Mouse (Mus musculus) limb, embryonic 12.5 days (tissue): Measurements from ENCODE around the gene Zfp653. TPM values are rescaled to one million over a fixed set of nuclear protein-coding genes. Genes with fewer than 3 reads are reported as not detected.
A peak's percentile ranks its signal among the peaks of the same experiment; 100 is the strongest.
"Not testable (repeated sequence)": the region's sequence is repeated elsewhere in the genome, so short reads cannot be mapped to it uniquely, and the experiment has no call there.

Experiments used
- ATAC-seq: fragments of 200-750 bp; cut with Nextera tagmentation; 2 replicates; pipeline ENCODE4 v1.8.0; 2017; ENCODE audit warnings: low read depth, moderate TSS enrichment; ENCODE audit not compliant: insufficient number of reproducible peaks, insufficient read depth, low FRiP score, low TSS enrichment
- H3K27ac ChIP-seq: fragments of 300-500 bp; sonication (generic); 2 replicates; pipeline ENCODE4 v1.5.1; 2016; ENCODE audit warnings: mild to moderate bottlenecking, moderate library complexity
- H3K27me3 ChIP-seq: fragments of 300-500 bp; sonication (generic); 2 replicates; pipeline ENCODE4 v1.6.1; 2016; ENCODE audit warnings: mild to moderate bottlenecking, moderate library complexity
- H3K36me3 ChIP-seq: fragments of 300-500 bp; sonication (generic); 2 replicates; pipeline ENCODE4 v1.6.1; 2016; ENCODE audit warnings: mild to moderate bottlenecking, moderate library complexity
- H3K4me1 ChIP-seq: fragments of 300-500 bp; sonication (generic); replicated peaks from 2 replicates; pipeline ENCODE4 v1.6.1; 2016
- H3K4me2 ChIP-seq: fragments of 300-500 bp; sonication (generic); 2 replicates; pipeline ENCODE4 v1.6.1; 2016; ENCODE audit warnings: mild to moderate bottlenecking, moderate library complexity
- H3K4me3 ChIP-seq: fragments of 300-500 bp; sonication (generic); replicated peaks from 2 replicates; pipeline ENCODE4 v1.5.1; 2016; ENCODE audit warnings: mild to moderate bottlenecking
- H3K9ac ChIP-seq: fragments of 300-500 bp; sonication (generic); replicated peaks from 2 replicates; pipeline ENCODE4 v1.6.1; 2016; ENCODE audit warnings: mild to moderate bottlenecking, moderate library complexity
- H3K9me3 ChIP-seq: fragments of 300-500 bp; sonication (generic); 2 replicates; pipeline ENCODE4 v1.6.1; 2016; ENCODE audit warnings: mild to moderate bottlenecking, moderate library complexity
- WGBS: fragments of 180-500 bp; shearing (Covaris S2); methylation state at CpG from one replicate; pipeline ENCODE4 v1.1.7; 2016; 5-methylcytosine and 5-hydroxymethylcytosine counted together
- polyA plus RNA-seq: library from polyadenylated mRNA; unstranded; fragments of >200 nt; fragmentation: Nextera tagmentation; extraction: Ambion mirVana; gene quantifications from 2 replicates; pipeline ENCODE4 v1.2.1, GENCODE M21; 2016

Zfp653 gene
- polyA plus RNA-seq, 1 experiment from 2014 or later, result 13.2 TPM

DNA sequence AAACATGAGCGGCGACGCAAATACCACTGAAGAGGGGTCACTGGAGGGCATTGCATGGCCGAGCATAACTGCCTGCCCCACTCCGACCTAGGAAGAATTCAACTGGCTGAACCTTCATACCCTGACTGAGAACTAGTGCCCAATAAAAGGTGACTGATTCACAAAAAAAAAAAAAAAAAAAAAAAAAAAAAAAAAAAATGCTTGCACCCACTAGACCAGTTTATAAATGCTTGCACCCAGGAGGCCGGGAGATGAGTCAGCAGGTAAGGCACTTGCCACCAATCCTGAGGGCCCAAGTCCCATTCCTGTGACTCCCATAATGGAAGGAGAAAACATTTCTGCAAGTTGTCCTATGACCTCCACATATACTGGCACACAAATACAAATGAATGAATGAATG, 21.6 kb upstream of the Zfp653 start:
- Histone ChIP-seq H3K4me3 (no peak overlapping the region), H3K27me3 (peaks cover 16% of the 10 kb centered on the region), H3K27ac (no peak overlapping the region), H3K36me3 (no peaks in the 10 kb centered on the region), H3K9ac (no peak overlapping the region), H3K4me1 (no peaks in the 10 kb centered on the region), H3K9me3 (no peaks in the 10 kb centered on the region), H3K4me2 (no peak overlapping the region)
- ATAC-seq, result no peak
- 84% methylated on average over 6 of the region's 6 CpGs for WGBS

DNA sequence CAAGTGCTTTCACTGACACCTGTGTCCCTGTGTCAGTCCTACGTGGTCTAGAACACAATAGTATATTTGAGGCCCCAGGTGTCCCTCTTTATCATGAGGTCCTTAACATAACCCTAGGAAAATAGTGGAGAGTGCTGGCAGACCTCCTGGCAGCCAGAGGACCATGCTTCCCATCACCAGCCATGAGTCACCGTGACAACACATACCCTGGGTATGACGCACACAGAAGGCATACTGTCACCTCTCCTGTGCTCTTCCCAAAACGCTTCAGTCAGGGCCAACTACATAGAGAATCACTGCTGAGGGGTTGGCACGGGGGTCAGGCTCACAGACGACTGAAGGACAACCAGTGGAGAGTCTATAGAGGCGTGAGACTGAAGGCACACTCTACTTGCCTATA, 18.8 kb upstream of the Zfp653 start:
- 94% methylated on average over 7 of the region's 7 CpGs for WGBS
- Histone ChIP-seq H3K9ac (no peak overlapping the region), H3K4me3 (no peak overlapping the region), H3K4me2 (no peak overlapping the region), H3K4me1 (peaks cover 6% of the 10 kb centered on the region), H3K27me3 (peaks cover 4% of the 10 kb centered on the region; the same call in 1 of the 2 replicates), H3K27ac (no peak overlapping the region), H3K36me3 (no peaks in the 10 kb centered on the region), H3K9me3 (no peaks in the 10 kb centered on the region)
- ATAC-seq, result no peak

DNA sequence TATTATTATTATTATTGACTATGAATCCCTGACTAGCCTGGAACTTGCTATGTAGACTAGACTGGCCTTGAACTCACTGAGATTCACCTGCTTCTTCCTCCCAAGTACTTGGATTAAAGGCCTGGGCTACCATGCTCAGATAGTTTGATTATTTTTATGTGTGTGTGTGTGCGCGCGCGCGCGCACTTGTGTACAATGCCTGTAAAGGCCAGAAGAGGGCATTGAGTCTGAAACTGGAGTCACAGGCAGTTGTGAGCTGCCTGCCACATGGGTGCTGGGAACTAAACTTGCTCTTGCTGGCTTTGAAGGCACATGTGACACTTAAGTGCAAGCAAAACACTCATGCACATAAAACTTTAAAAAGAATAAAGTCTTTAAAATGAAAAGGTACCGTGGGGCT, 18.1 kb upstream of the Zfp653 start:
- 96% methylated on average over 7 of the region's 7 CpGs for WGBS
- H3K27ac ChIP-seq, result no peak overlapping the region
- no peaks in the 10 kb centered on the region for H3K36me3 ChIP-seq
- H3K27me3 ChIP-seq, result peaks cover under 1% of the 10 kb centered on the region; the same call in 1 of the 2 replicates
- H3K9ac ChIP-seq, result no peak overlapping the region
- no peaks in the 10 kb centered on the region for H3K9me3 ChIP-seq
- peaks cover 9% of the 10 kb centered on the region for H3K4me1 ChIP-seq
- no peak overlapping the region for H3K4me3 ChIP-seq
- H3K4me2 ChIP-seq, result no peak overlapping the region
- no peak for ATAC-seq

GRCm38 (mm10) chr9:22087034-22087618, 15.9 kb upstream of the Zfp653 start:
- Histone ChIP-seq H3K27ac (no peak overlapping the region), H3K4me2 (no peak overlapping the region), H3K36me3 (no peaks in the 10 kb centered on the region), H3K4me3 (no peak overlapping the region), H3K27me3 (no peaks in the 10 kb centered on the region), H3K9ac (no peak overlapping the region), H3K4me1 (peaks cover 9% of the 10 kb centered on the region), H3K9me3 (no peaks in the 10 kb centered on the region)
- 82% methylated on average over 2 of the region's 2 CpGs for WGBS
- no peak for ATAC-seq

GRCm38 (mm10) chr9:22086012-22086411, 14.8 kb upstream of the Zfp653 start:
- no peak for ATAC-seq
- Histone ChIP-seq H3K9me3 (no peaks in the 10 kb centered on the region), H3K4me2 (peak overlapping the region; percentile 76), H3K9ac (peak overlapping the region; percentile 66; the same call in 1 of the 2 replicates), H3K4me1 (peaks cover 9% of the 10 kb centered on the region), H3K4me3 (peak overlapping the region; percentile 74), H3K27me3 (no peaks in the 10 kb centered on the region), H3K36me3 (no peaks in the 10 kb centered on the region), H3K27ac (peak overlapping the region; percentile 71)
- 84% methylated on average over 6 of the region's 6 CpGs for WGBS

DNA sequence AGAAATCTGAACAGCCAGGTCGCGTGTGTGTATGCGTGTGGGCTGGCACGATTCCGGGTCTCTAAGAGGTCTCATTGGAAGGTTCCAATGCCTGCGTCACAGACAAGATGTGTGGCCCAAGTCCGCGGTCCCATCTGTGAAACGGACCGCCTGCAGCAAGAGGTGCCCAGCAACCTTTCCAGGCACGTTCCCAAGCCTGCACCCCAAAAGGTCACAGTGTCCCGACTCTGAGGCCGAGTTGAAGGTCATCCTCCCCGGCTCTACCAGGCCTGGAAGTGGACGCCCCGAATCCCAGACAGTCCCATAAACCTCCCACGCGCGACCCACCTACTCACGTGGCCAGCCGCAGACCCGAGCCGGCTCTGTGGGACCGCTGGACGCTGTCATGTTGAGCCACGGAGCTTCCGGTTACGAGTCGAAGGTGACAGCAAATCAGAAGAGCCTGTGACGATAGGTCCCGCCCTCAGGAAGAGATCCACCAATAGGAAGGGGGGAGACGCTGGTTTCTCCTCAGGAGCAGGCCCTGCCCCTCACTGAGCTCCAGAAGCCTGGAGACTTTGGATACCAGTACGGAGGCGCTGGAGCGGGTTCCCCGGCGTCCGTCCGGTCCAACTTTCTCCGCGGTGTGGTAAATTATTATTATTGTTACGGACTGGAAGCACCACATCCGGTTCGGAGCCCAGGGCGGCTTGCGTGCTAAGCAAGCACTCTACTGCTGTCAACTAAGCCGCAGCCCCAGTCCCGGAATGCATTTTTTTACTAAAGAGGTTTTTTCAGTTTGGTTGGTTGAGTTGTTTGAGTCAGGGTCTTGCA, 14.1 kb upstream of the Zfp653 start, which contains the start of gene Ecsit:
TSS of gene Ecsit (minus strand) at position 417 of the 813 bp plus-strand sequence.
- H3K27me3 ChIP-seq, result no peaks in the 10 kb centered on the region
- WGBS, result under 1% methylated on average over 48 of the region's 48 CpGs
- peak within 1 kb of the TSS; percentile 74 for H3K4me3 ChIP-seq
- H3K9ac ChIP-seq, result peak within 1 kb of the TSS; percentile 66
- peaks cover 9% of the 10 kb centered on the region for H3K4me1 ChIP-seq
- H3K4me2 ChIP-seq, result peak within 1 kb of the TSS; percentile 76
- peak; percentile 97 for ATAC-seq
- peak within 1 kb of the TSS; percentile 71 for H3K27ac ChIP-seq
- no peaks in the 10 kb centered on the region for H3K9me3 ChIP-seq
- H3K36me3 ChIP-seq, result peaks cover 4% of the 10 kb centered on the region; the same call in 1 of the 2 replicates

GRCm38 (mm10) chr9:22084667-22085021, 13.5 kb upstream of the Zfp653 start:
- Histone ChIP-seq H3K9me3 (no peaks in the 10 kb centered on the region), H3K9ac (peak overlapping the region; percentile 66; the same call in 1 of the 2 replicates), H3K27me3 (no peaks in the 10 kb centered on the region), H3K4me1 (peaks cover 9% of the 10 kb centered on the region), H3K4me3 (peak overlapping the region; percentile 74), H3K36me3 (peaks cover 9% of the 10 kb centered on the region; the same call in 1 of the 2 replicates), H3K4me2 (peak overlapping the region; percentile 76), H3K27ac (no peak overlapping the region)
- WGBS, result 35% methylated on average over 4 of the region's 4 CpGs
- ATAC-seq, result no peak

- H3K4me1 ChIP-seq, result no peaks in the 10 kb centered on the region
- no peaks in the 10 kb centered on the region for H3K27me3 ChIP-seq
- no peaks in the 10 kb centered on the region for H3K9me3 ChIP-seq
- no peak overlapping the region for H3K4me3 ChIP-seq
- ATAC-seq, result no peak
- H3K9ac ChIP-seq, result no peak overlapping the region
- H3K36me3 ChIP-seq, result peaks cover 46% of the 10 kb centered on the region
- no peak overlapping the region for H3K27ac ChIP-seq
- WGBS, result 93% methylated on average over 23 of the region's 23 CpGs
- H3K4me2 ChIP-seq, result no peak overlapping the region
These were observed 5.0 kb upstream of the Zfp653 start for GRCm38 (mm10) chr9:22076223-22076622.

DNA sequence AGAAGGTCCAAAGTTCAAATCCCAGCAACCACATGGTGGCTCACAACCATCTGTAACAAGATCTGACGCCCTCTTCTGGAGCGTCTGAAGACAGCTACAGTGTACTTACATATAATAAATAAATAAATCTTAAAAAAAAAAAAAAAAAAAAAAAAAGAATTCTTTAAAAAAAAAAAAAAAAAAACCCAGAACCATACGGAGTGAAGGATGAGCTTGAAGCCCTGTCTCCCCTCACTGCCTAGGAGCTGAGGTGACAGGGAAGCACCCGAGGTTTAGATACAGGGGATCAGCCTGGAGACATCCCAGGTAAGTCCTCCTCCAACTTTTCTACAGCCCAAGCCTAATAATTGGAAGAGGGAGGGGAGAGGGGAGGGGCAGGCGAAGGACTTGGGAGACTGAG, 4.6 kb upstream of the Zfp653 start:
- H3K4me2 ChIP-seq, H3K9me3 ChIP-seq, H3K9ac ChIP-seq, H3K4me1 ChIP-seq, H3K27ac ChIP-seq, H3K4me3 ChIP-seq, H3K27me3 ChIP-seq, ATAC-seq: not testable (repeated sequence)
- H3K36me3 ChIP-seq, result peaks cover 46% of the 10 kb centered on the region
- 79% methylated on average over 5 of the region's 5 CpGs for WGBS

DNA sequence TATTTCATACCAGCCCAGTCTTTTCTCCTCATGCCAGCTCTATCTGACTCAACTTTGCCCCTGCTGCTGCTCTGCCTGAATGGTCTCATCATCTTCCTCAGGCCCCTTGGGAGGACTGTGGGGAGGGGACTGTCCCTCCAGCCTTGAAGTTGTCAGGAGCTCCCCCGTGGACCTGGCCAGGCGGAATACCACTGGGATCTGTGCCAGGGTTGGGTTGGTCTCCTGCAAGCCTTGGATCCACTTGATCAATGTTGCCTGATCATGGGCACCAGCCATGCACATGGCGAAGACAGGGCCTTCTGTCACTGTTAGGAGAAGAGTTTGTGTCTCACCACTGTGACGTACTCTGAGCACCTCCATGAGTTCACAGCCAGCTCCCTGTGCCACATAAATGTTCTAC, 1.1 kb upstream of the Zfp653 start:
- peaks cover 43% of the 10 kb centered on the region for H3K36me3 ChIP-seq
- H3K9me3 ChIP-seq, result no peaks in the 10 kb centered on the region
- 95% methylated on average over 4 of the region's 4 CpGs for WGBS
- no peak overlapping the region for H3K27ac ChIP-seq
- H3K4me2 ChIP-seq, result no peak overlapping the region
- H3K4me1 ChIP-seq, result peaks cover 9% of the 10 kb centered on the region
- no peak overlapping the region for H3K4me3 ChIP-seq
- ATAC-seq, result no peak
- no peaks in the 10 kb centered on the region for H3K27me3 ChIP-seq
- no peak overlapping the region for H3K9ac ChIP-seq

GRCm38 (mm10) chr9:22069881-22070553, 1.2 kb downstream of the Zfp653 start:
- H3K4me2 ChIP-seq, result peak overlapping the region; percentile 56
- ATAC-seq, result peak; percentile 8; the same call in 1 of the 2 replicates
- H3K4me3 ChIP-seq, result peak overlapping the region; percentile 70
- peak overlapping the region; percentile 31; the same call in 1 of the 2 replicates for H3K9ac ChIP-seq
- H3K36me3 ChIP-seq, result peaks cover 52% of the 10 kb centered on the region
- H3K27ac ChIP-seq, result peak overlapping the region; percentile 97
- no peaks in the 10 kb centered on the region for H3K27me3 ChIP-seq
- H3K9me3 ChIP-seq, result no peaks in the 10 kb centered on the region
- H3K4me1 ChIP-seq, result peaks cover 9% of the 10 kb centered on the region
- WGBS, result 67% methylated on average over 4 of the region's 4 CpGs
